Mouse (Mus musculus) cortical plate, adult 2 months (tissue): ENCODE measurements at regions not wholly inside any gene's neighbourhood (a gene's known extent, or its start where the extent isn't known, plus 50 kb on each side); places are given as distances from the start of the nearest gene placed in this dataset.

ENCODE experiments used
- CTCF ChIP-seq: fragments of 200-500 bp; IDR thresholded peaks from 2 replicates; pipeline ENCODE4 v1.5.1; 2011; ENCODE audit warnings: mild to moderate bottlenecking, control low read depth, low read length; ENCODE audit not compliant: insufficient read depth; ENCODE audit errors: extremely low read depth
- POLR2A ChIP-seq: fragments of 200-500 bp; IDR thresholded peaks from 2 replicates; pipeline ENCODE4 v1.6.1; 2011; ENCODE audit warnings: mild to moderate bottlenecking, low read length, control low read depth; ENCODE audit not compliant: insufficient read depth; ENCODE audit errors: extremely low read depth

- TF ChIP-seq POLR2A (no peak), CTCF (no peak)
Measured at GRCm38 (mm10) chr10:25798881-25799280, 262.8 kb upstream of the Smlr1 start.
